Mouse (Mus musculus) B cell, adult 62 days (primary cell): ENCODE data around the gene Rbpj. TPM values are rescaled to one million over a fixed set of nuclear protein-coding genes. Genes with fewer than 3 reads are reported as not detected.

ENCODE experiments used
- total RNA-seq: library from RNA; stranded (reverse); gene quantifications from 4 replicates; pipeline ENCODE4 v1.2.4, GENCODE M21; 2023

Rbpj gene
- total RNA-seq, result 28.6 to 33.6 TPM (median 30.9 TPM) in 4 replicates

DNA sequence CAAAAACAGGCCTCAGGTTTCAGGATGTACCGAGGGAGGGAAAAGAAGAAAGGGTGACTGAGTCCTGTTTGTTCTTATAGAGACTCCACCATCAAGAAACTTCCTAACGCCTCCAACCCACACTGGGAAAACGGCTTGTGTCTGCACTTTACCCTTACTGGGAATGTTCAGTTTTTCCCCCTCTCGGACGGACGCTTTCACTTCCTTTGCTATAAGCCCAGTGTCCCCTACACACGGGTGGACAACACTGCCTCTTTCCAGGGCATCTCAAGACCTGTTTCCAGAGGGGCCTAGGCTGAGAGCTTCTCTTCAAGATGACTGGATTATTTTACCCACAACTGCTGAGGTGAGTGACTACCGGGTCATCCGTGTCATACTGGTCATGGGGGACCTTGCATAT is at the start of gene Rbpj:
Rbpj (plus strand) TSS at position 270 of the 400 bp plus-strand sequence.

Other genes starting within 250 kb of the Rbpj start
- 44.2 to 48.0 TPM (median 46.7 TPM) in 4 replicates for gene Smim20, start 199.1 kb upstream of the Rbpj start, total RNA-seq
- not detected in 4 replicates for gene Cckar, start 241.6 kb downstream of the Rbpj start, total RNA-seq